Mouse (Mus musculus) kidney, adult 18-20 months (tissue): ENCODE measurements around the gene Zc3h10.

Experiments used
- DNase-seq: peaks from one replicate; pipeline ENCODE4 v3.0.0; 2021

Zc3h10 gene

GRCm38 (mm10) chr10:128522351-128522750 lies 25.2 kb downstream of the Zc3h10 start:
- no peak for DNase-seq

GRCm38 (mm10) chr10:128520591-128520990 lies 27.0 kb downstream of the Zc3h10 start:
- no peak for DNase-seq

DNA sequence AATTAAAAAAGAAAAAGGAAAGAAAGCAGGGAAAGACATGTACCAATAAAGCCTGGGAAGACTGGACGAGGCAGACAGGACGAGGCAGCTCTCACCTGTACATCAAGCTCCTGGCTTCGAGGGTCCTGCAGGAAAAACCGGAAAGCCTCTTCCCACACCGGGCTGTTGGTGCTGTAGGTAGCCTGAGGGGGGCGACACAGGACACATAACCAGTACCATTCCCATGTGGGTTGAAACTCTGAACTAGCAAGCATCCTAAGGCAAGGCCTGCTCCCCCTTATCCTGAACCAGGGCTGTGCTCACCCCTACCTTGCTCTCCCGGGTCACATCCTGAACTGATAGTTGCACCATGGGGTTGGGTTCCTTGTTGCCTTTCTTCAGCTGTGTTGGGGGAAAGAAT lies 28.7 kb downstream of the Zc3h10 start:
- peak; percentile 65 for DNase-seq

- DNase-seq = no peak
Measured at GRCm38 (mm10) chr10:128516677-128517076, 30.9 kb downstream of the Zc3h10 start.

GRCm38 (mm10) chr10:128516029-128516428 lies 31.5 kb downstream of the Zc3h10 start:
- no peak for DNase-seq

DNA sequence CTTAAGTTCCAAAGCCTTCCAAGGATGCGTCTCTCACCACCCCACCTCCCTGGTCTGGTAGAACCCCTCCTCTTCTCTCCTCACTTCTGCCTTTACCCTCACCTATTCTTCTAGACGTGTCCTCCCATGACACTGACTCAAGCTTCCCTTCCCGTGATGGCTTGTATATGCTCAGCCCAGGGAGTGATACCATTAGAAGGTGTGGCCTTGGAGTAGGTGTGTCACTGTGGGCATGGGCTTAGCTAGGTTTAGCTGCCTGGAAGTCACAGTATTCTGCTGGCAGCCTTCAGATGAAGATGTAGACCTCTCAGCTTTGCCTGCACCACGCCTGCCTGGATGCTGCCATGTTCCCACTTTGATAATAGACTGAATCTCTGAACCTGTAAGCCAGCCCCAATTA lies 32.5 kb downstream of the Zc3h10 start:
- no peak for DNase-seq

GRCm38 (mm10) chr10:128511761-128512160 lies 35.8 kb downstream of the Zc3h10 start:
- no peak for DNase-seq

DNA sequence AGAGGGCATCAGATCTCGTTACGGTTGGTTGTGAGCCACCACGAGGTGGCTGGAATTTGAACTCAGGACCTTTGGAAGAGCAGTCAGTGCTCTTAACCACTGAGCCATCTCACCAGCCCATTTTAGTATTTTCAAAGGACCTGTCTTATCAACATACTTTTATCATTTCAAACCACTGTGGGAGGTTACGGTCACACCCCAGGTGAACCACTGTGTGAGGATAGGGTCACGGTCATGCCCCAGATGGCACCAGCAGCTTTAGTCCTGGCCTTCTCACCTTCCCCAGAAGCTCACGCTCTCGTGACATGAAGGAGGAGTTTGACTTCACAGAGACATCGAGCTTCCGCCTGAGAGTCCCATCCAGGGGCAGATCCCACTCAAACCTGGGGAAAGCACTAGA lies 36.4 kb downstream of the Zc3h10 start:
- no peak for DNase-seq

DNA sequence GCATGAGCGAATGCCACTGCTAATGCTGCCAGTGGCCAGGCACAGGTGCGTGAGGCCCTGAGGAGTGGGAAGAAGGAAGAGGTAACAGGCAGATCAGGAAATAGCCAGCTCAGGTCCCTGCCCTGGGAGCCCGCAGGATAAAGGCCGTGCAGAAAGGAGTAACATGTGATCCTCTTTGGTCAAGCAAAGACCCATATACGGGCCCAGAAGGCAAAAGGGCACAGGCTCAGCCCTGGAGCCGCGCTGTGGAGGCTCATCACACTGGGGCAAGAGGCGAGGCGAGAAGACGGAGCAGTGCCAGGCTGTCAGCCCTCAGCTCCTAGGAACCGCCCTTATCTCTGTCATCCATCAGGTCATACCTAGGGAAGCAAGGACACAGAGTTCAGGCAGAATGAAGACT lies 37.3 kb downstream of the Zc3h10 start:
- no peak for DNase-seq

- no peak for DNase-seq
Measured at GRCm38 (mm10) chr10:128509831-128510230, 37.7 kb downstream of the Zc3h10 start.

- DNase-seq = no peak
Measured at GRCm38 (mm10) chr10:128509203-128509602, 38.4 kb downstream of the Zc3h10 start.

DNA sequence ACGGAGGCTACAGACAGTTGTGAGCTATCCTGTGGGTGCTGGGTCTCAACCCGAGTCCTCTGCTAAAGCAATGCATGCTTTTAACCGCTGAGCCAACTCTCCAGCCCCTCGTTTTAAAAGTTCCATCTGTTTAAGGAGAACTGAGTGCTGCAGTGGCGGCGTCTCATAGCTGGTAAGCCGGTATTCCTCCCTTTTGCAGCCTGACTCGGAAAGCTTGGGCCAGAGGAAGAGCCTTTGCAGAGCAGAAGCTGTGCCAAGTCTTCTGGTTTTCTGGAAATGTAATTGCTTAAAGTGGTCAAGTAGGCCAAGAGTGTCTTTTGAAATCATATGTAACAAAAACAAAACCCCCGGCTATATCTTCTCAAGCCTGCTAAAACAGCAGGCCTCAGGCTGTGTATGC lies 39.3 kb downstream of the Zc3h10 start:
- no peak for DNase-seq

GRCm38 (mm10) chr10:128505974-128506373 lies 41.6 kb downstream of the Zc3h10 start:
- DNase-seq = no peak

GRCm38 (mm10) chr10:128505371-128505667 lies 42.3 kb downstream of the Zc3h10 start:
- DNase-seq = peak; percentile 34

- DNase-seq = no peak
Measured at GRCm38 (mm10) chr10:128504641-128505370, 42.8 kb downstream of the Zc3h10 start.

- no peak for DNase-seq
Measured at GRCm38 (mm10) chr10:128504012-128504411, 43.6 kb downstream of the Zc3h10 start.

DNA sequence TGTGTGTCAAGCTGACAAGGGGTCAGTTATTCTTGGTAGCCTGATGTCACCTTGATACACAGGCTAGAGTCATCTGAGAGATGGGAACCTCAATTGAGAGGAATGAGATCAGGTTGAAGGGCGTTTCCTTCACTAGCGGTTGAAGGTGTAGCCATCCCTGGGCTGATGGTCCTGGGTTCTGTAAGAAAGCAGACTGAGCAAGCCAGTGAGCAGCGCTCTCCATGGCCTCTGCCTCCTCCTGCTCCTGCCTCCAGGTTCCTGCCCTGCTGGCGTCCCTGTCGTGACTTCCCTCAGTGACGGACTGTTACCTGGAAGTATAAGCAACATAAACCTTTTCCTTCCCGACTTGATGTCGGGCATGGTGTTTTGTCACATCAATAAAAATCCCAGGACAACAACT lies 44.0 kb downstream of the Zc3h10 start:
- no peak for DNase-seq

DNA sequence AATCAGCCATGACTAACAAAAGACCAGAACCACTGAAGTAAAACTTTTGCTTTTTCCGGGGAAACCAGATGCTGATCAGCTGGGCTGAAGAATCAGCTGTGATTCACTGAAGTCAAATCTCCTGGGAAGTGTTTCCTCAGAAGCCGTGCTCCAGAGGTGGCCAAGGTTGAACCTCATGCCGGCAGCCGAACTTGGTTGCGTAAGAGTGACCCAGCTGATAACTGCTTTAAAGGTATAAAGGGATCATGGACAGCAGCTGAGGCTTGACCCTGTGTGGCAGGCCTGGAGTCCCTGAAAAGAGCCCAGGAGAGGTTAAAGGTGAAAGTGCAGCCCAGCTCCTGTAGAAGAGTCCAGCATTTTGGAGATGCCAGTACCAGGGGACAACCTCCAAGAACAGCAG lies 45.2 kb downstream of the Zc3h10 start:
- DNase-seq = no peak

DNA sequence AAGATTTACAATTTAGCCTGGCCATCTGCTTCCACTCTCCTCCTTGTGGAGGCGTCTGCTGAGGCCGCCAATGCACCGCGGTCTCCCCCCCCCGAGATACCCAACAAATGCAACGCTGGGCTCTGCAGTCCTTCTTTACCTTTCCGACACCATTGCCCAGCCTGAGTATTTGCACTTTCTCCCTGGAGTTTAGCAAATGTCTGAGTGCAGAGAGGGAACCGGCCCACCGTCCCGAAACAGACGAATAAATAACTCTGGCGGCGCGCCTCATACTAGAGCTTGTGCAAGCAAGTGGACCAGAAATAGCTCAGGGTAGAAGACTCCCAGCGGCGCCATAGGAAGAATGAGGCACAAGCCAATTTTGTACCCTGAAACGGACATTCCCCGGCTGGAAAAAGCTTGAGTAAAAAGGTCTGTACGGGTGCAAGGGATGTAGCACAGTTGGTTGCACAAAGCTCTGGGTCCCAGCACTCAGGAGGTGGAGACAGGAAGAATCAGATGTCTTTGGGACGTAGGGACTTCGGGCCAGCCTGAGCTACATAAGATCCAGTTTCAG lies 48.4 kb downstream of the Zc3h10 start:
- peak; percentile 77 for DNase-seq

DNA sequence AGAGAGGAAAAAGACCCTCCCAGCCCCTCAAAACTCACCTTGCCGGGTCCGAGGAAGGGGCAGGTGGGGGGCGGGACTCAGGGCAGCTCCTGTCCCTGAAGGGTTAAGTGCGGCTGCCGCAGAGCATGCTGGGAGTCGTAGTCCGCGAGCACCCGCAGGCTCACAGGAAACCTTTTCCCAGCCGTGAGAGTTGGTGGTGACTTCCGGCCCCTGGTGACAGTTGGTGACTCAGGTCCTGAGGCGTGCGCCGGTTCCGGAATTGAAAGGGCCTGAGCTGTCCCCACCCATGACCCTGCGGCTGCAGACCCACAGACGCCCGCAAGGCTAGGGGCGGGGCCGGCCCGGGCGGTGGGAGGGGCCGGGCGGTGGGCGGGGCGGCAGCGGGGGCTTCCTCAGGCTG lies 49.0 kb downstream of the Zc3h10 start, which contains the start of gene Myl6b:
Gene Myl6b, minus strand, starts transcription at position 96 of the 400 bp plus-strand sequence.
- DNase-seq = peak; percentile 94

DNA sequence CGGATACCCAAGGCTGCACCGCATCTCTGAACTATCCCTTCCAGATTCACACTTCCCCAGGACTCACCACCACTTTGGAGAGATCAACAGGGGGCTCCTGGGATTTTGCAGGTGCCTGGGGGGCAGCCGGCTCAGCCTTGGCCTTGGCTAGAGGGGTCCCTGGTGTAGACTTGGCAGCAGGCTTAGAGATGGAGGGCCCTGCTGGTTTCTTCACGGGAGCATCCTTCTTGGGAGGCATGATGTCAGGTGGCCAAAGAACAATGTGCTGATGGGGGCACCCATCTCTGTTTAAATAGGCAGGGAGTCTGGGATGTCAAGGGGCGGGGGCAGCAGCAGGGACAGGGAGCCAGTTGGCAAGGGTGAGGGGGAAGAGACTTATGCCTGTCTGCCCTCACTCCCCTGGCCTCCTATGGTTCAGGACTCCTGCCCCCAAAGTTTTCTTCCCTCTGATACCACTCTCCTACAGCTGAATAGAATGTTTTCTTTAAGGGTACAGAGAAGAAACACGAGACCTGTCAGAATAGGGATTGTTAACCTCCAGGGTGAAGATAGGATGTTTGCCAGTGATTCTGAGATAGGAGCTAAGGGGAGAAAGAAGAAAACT lies 50.3 kb downstream of the Zc3h10 start:
- no peak for DNase-seq

- no peak for DNase-seq
Measured at GRCm38 (mm10) chr10:128496509-128497077, 51.0 kb downstream of the Zc3h10 start.

- DNase-seq = no peak
Measured at GRCm38 (mm10) chr10:128495903-128496302, 51.7 kb downstream of the Zc3h10 start.

- DNase-seq = no peak
Measured at GRCm38 (mm10) chr10:128495270-128495669, 52.3 kb downstream of the Zc3h10 start.
